Mouse (Mus musculus): ENCODE results near the gene Tomm20l. TPM values are rescaled to one million over a fixed set of nuclear protein-coding genes. Genes with fewer than 3 reads are reported as not detected.

Gene Tomm20l
- not detected in 2 replicates for polyA plus RNA-seq (2012; rRNA removed)

GRCm38 (mm10) chr12:71111331-71111730 is at the start of gene Tomm20l:
Gene Tomm20l (plus strand): TSS chr12:71111428.

GRCm38 (mm10) chr12:71136130-71136973 is 25.1 kb downstream of the Tomm20l start, which contains the start of the genes Timm9 and 2700049A03Rik:
Gene Timm9 (minus strand): TSS chr12:71136684.
Gene 2700049A03Rik (plus strand): TSS chr12:71136848.

Other genes with a start within 250 kb of the Tomm20l start
- gene Actr10, start 173.6 kb upstream of the Tomm20l start, polyA plus RNA-seq (2012; rRNA removed): 25.5 and 25.6 TPM in 2 replicates
- gene Psma3, start 136.8 kb upstream of the Tomm20l start, polyA plus RNA-seq (2012; rRNA removed): 112 and 128 TPM in 2 replicates
- gene Arid4a, start 95.4 kb upstream of the Tomm20l start, polyA plus RNA-seq (2012; rRNA removed): 4.2 and 4.8 TPM in 2 replicates
- gene Timm9, start 25.3 kb downstream of the Tomm20l start, polyA plus RNA-seq (2012; rRNA removed): 28.3 and 32.4 TPM in 2 replicates
- gene 2700049A03Rik, start 25.4 kb downstream of the Tomm20l start, polyA plus RNA-seq (2012; rRNA removed): 1.9 and 2.0 TPM in 2 replicates
- gene Dact1, start 198.5 kb downstream of the Tomm20l start, polyA plus RNA-seq (2012; rRNA removed): 0.52 and 0.61 TPM in 2 replicates

Data from liver, embryonic 18 days (tissue).